In the genomic region with DNA sequence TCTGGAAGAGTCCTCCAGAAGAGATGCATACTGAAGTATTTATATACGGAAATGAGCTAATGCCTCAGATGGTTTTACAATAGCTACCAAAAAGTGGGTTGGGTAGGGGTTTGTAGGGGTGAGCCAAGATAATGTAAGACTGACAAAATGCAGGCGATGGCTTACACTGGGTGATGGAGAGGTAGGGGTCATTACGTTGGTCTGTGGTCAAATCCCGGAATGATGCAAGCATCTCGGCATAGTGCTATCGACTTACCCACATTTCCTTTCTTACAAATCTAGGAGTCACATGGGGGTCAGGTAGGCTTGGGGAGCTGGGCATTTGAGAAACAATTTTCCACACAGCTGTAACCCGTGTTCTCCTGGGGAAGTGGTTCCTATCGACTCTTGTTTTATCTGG, we compare ENCODE assay signal across 20 mouse cellular contexts.
"Had no signal": no experiment of that assay in that cellular context is flagged by ENCODE, and none has a peak within 500 bp of the region (broad histone marks: within the 10 kb centered on the region; RNA-seq: fewer than 3 reads in every experiment).

No protein-coding gene starts in this region.

- H3K4me1 ChIP-seq: limb, embryonic 13.5 days; liver, embryonic 15.5 days; stomach, embryonic 15.5 days had no signal

- H3K36me3 ChIP-seq: limb, embryonic 10.5 days; limb, embryonic 13.5 days; liver, embryonic 12.5 days; liver, embryonic 15.5 days; midbrain, embryonic 12.5 days; midbrain, embryonic 15.5 days; neural tube, embryonic 13.5 days; stomach, embryonic 15.5 days had no signal

- H3K4me2 ChIP-seq: limb, embryonic 13.5 days; liver, embryonic 12.5 days; liver, embryonic 15.5 days; lung, embryonic 14.5 days; midbrain, embryonic 12.5 days; midbrain, embryonic 15.5 days; neural tube, embryonic 13.5 days; stomach, embryonic 15.5 days had no signal

- H3K9me3 ChIP-seq: limb, embryonic 10.5 days; limb, embryonic 13.5 days; liver, embryonic 12.5 days; liver, embryonic 15.5 days; midbrain, embryonic 12.5 days; midbrain, embryonic 15.5 days; neural tube, embryonic 13.5 days; stomach, embryonic 15.5 days had no signal

- H3K9ac ChIP-seq: limb, embryonic 13.5 days; liver, embryonic 12.5 days; liver, embryonic 15.5 days; lung, embryonic 14.5 days; midbrain, embryonic 12.5 days; midbrain, embryonic 15.5 days; neural tube, embryonic 13.5 days; stomach, embryonic 15.5 days had no signal

- H3K4me3 ChIP-seq: limb, embryonic 10.5 days; limb, embryonic 13.5 days; liver, embryonic 12.5 days; liver, embryonic 15.5 days; midbrain, embryonic 12.5 days; midbrain, embryonic 15.5 days; myocyte; neural tube, embryonic 13.5 days; stomach, embryonic 15.5 days had no signal

- ATAC-seq: liver, embryonic 12.5 days; lung, postnatal 0 days; midbrain, embryonic 15.5 days had no signal

- H3K27me3 ChIP-seq: liver, embryonic 12.5 days; liver, embryonic 15.5 days; midbrain, embryonic 12.5 days; midbrain, embryonic 15.5 days; neural tube, embryonic 13.5 days; stomach, embryonic 15.5 days had no signal

- DNase-seq: kidney, adult 9 months; kidney, postnatal 14 days; kidney, postnatal 4 days; liver; lung, embryonic 14.5 days; retina, postnatal 1 day; right cerebral cortex, postnatal 25 days; spleen, adult 18-20 months; thymus, postnatal 25 days had no signal

- H3K27ac ChIP-seq: limb, embryonic 10.5 days; limb, embryonic 13.5 days; liver, embryonic 12.5 days; liver, embryonic 15.5 days; macrophage; midbrain, embryonic 12.5 days; midbrain, embryonic 15.5 days; neural tube, embryonic 13.5 days; stomach, embryonic 15.5 days had no signal
